Mouse (Mus musculus): Measurements from ENCODE around the gene Gm10260.

GRCm38 (mm10) chr13:97765913-97766312, 5.5 kb upstream of the Gm10260 start:
- TF ChIP-seq CTCF (IDR thresholded peaks at IDR 0.05; ENCODE audit: low read depth, low read length) (no peak), TAL1 (conservative IDR thresholded peaks at IDR 0.05; ENCODE audit: low read depth, low read length) (peak; percentile 66), GATA1 (IDR thresholded peaks at IDR 0.05; ENCODE audit: borderline replicate concordance, low read length) (no peak)

Data from G1E (cell line).